Mouse (Mus musculus) ovary, postnatal 14 days (tissue): Measurements from ENCODE around the gene Cemip2.
A peak's percentile ranks its signal among the peaks of the same experiment; 100 is the strongest.

ENCODE experiments used
- DNase-seq: peaks from one replicate; pipeline ENCODE4 v3.0.0; 2022; ENCODE audit warnings: low spot score

Gene Cemip2

GRCm38 (mm10) chr19:21778147-21778917 lies at the start of gene Cemip2:
Gene Cemip2 (plus strand): TSS chr19:21778342.
- DNase-seq, result peak; percentile 96

- DNase-seq, result no peak
Observed at GRCm38 (mm10) chr19:21728342-21728741, 49.8 kb upstream of the Cemip2 start.

- no peak for DNase-seq
Observed at GRCm38 (mm10) chr19:21731887-21732286, 46.3 kb upstream of the Cemip2 start.

GRCm38 (mm10) chr19:21733176-21733575 lies 45.0 kb upstream of the Cemip2 start:
- no peak for DNase-seq

GRCm38 (mm10) chr19:21734112-21734511 lies 44.0 kb upstream of the Cemip2 start:
- no peak for DNase-seq

GRCm38 (mm10) chr19:21737446-21737845 lies 40.7 kb upstream of the Cemip2 start:
- DNase-seq, result no peak

- DNase-seq, result no peak
Observed at GRCm38 (mm10) chr19:21737881-21738590, 40.1 kb upstream of the Cemip2 start.

- no peak for DNase-seq
Observed at GRCm38 (mm10) chr19:21738591-21739280, 39.4 kb upstream of the Cemip2 start.

- no peak for DNase-seq
Observed at GRCm38 (mm10) chr19:21742138-21742537, 36.0 kb upstream of the Cemip2 start.

- DNase-seq, result no peak
Observed at GRCm38 (mm10) chr19:21745586-21745985, 32.6 kb upstream of the Cemip2 start.

GRCm38 (mm10) chr19:21747356-21747755 lies 30.8 kb upstream of the Cemip2 start:
- peak; percentile 49 for DNase-seq

- DNase-seq, result no peak
Observed at GRCm38 (mm10) chr19:21750154-21750553, 28.0 kb upstream of the Cemip2 start.

GRCm38 (mm10) chr19:21761676-21762075 lies 16.5 kb upstream of the Cemip2 start:
- no peak for DNase-seq

- no peak for DNase-seq
Observed at GRCm38 (mm10) chr19:21764013-21764412, 14.1 kb upstream of the Cemip2 start.

GRCm38 (mm10) chr19:21764738-21765137 lies 13.4 kb upstream of the Cemip2 start:
- no peak for DNase-seq

GRCm38 (mm10) chr19:21767500-21768045 lies 10.6 kb upstream of the Cemip2 start:
- no peak for DNase-seq

GRCm38 (mm10) chr19:21769796-21770195 lies 8.3 kb upstream of the Cemip2 start:
- DNase-seq, result no peak

GRCm38 (mm10) chr19:21771586-21771985 lies 6.6 kb upstream of the Cemip2 start:
- no peak for DNase-seq

- no peak for DNase-seq
Observed at GRCm38 (mm10) chr19:21773621-21774020, 4.5 kb upstream of the Cemip2 start.

- no peak for DNase-seq
Observed at GRCm38 (mm10) chr19:21775629-21776028, 2.5 kb upstream of the Cemip2 start.

GRCm38 (mm10) chr19:21776671-21777070 lies 1.5 kb upstream of the Cemip2 start:
- no peak for DNase-seq

GRCm38 (mm10) chr19:21777171-21777731 lies 891 bp upstream of the Cemip2 start:
- no peak for DNase-seq
